15 mouse cellular contexts compared by ENCODE assay signal in genomic region chr13:45902457-45902856, GRCm38 (mm10).
"Had no signal": no experiment of that assay in that cellular context is flagged by ENCODE, and none has a peak within 500 bp of the region (broad histone marks: within the 10 kb centered on the region; RNA-seq: fewer than 3 reads in every experiment).

No protein-coding gene starts in this region.

- H3K27me3 ChIP-seq: liver, embryonic 15.5 days; megakaryocyte, embryonic 14.5 days; midbrain, embryonic 13.5 days; midbrain, embryonic 15.5 days; neural tube, embryonic 12.5 days; stomach, embryonic 15.5 days had no signal

- ATAC-seq: midbrain, embryonic 13.5 days; midbrain, embryonic 15.5 days had no signal

- H3K9me3 ChIP-seq: liver, embryonic 15.5 days; megakaryocyte, embryonic 14.5 days; midbrain, embryonic 13.5 days; midbrain, embryonic 15.5 days; neural tube, embryonic 12.5 days; stomach, embryonic 15.5 days had no signal

- DNase-seq: lung, adult 18-20 months; lung, embryonic 14.5 days; lung, postnatal 10 days; lung, postnatal 4 days; right cerebral cortex, postnatal 14 days; thymus, adult 2 months; thymus, postnatal 14 days; thymus, postnatal 36 days had no signal

- H3K4me3 ChIP-seq: liver, embryonic 15.5 days; midbrain, embryonic 13.5 days; midbrain, embryonic 15.5 days; neural tube, embryonic 12.5 days; stomach, embryonic 15.5 days had no signal

- H3K36me3 ChIP-seq: liver, embryonic 15.5 days; midbrain, embryonic 13.5 days; midbrain, embryonic 15.5 days; neural tube, embryonic 12.5 days; stomach, embryonic 15.5 days had no signal

- H3K27ac ChIP-seq: midbrain, embryonic 13.5 days; midbrain, embryonic 15.5 days; neural tube, embryonic 12.5 days; stomach, embryonic 15.5 days; stomach, postnatal 0 days had no signal
